In genomic region chr2:122313536-122313935, GRCm38 (mm10) we compare ENCODE assay signal across 7 mouse cellular contexts. TPM values are rescaled to one million over a fixed set of nuclear protein-coding genes. Genes with fewer than 3 reads are reported as not detected.
DNase-seq lines count a peak whose midpoint lies in the region; ATAC-seq and TF ChIP-seq lines count a peak whose summit lies in the region.

Duoxa1 (minus strand) TSS chr2:122313730.

- no peak for TF ChIP-seq POLR2A in limb, embryonic 14.5 days (IDR thresholded peaks at IDR 0.05; ENCODE audit: borderline replicate concordance, extremely low read depth, insufficient read depth, insufficient read length)
- TF ChIP-seq POLR2A in small intestine, adult 2 months (IDR thresholded peaks at IDR 0.05; ENCODE audit: low read depth, low read length): no peak

- WGBS in forebrain, embryonic 15.5 days: 2% methylated on average over 24 of the region's 24 CpGs
- WGBS in limb, embryonic 14.5 days: under 1% methylated on average over 24 of the region's 24 CpGs
- 6% methylated on average over 24 of the region's 24 CpGs for WGBS in small intestine, adult 2 months

- no peaks in the 10 kb centered on the region for H3K36me3 ChIP-seq in megakaryocyte, embryonic 14.5 days (replicated peaks; ENCODE audit: low read length)
- no peaks in the 10 kb centered on the region for H3K36me3 ChIP-seq in forebrain, embryonic 15.5 days
- H3K36me3 ChIP-seq in limb, embryonic 14.5 days (ENCODE audit: control insufficient read depth, insufficient read depth, low read length): no peaks in the 10 kb centered on the region
- no peaks in the 10 kb centered on the region for H3K36me3 ChIP-seq in small intestine, adult 2 months (ENCODE audit: control insufficient read depth, insufficient read depth, low read length)

- no peak for ATAC-seq in megakaryocyte, adult 5-6 weeks (ENCODE audit: poor library complexity, severe bottlenecking)
- ATAC-seq in forebrain, embryonic 15.5 days (replicated peaks): 0 out of 2 replicates have a peak, but pooled peaks have one; percentile 41
- no peak; the same call in 1 of the 2 replicates for ATAC-seq in limb, embryonic 14.5 days (ENCODE audit: low FRiP score, low read depth)

- no peaks in the 10 kb centered on the region for H3K9me3 ChIP-seq in megakaryocyte, embryonic 14.5 days
- H3K9me3 ChIP-seq in forebrain, embryonic 15.5 days: no peaks in the 10 kb centered on the region
- H3K9me3 ChIP-seq in limb, embryonic 14.5 days (ENCODE audit: control insufficient read depth, low read length): no peaks in the 10 kb centered on the region

- no peak for TF ChIP-seq CTCF in small intestine, adult 2 months (IDR thresholded peaks at IDR 0.05; ENCODE audit: extremely low read depth, insufficient read length, insufficient replicate concordance, low read depth, low read length)

- H3K9ac ChIP-seq in forebrain, embryonic 15.5 days (replicated peaks): no peak within 1 kb of the TSS
- H3K9ac ChIP-seq in limb, embryonic 14.5 days (ENCODE audit: low read depth, low read length, severe bottlenecking): no peak within 1 kb of the TSS

- peaks cover 90% of the 10 kb centered on the region for H3K27me3 ChIP-seq in megakaryocyte, embryonic 14.5 days (replicated peaks)
- peaks cover 39% of the 10 kb centered on the region for H3K27me3 ChIP-seq in forebrain, embryonic 15.5 days
- peaks cover 41% of the 10 kb centered on the region for H3K27me3 ChIP-seq in limb, embryonic 14.5 days (ENCODE audit: control insufficient read depth, insufficient read depth, low read length)
- peaks cover 5% of the 10 kb centered on the region; the same call in 1 of the 2 replicates for H3K27me3 ChIP-seq in small intestine, adult 2 months (ENCODE audit: control insufficient read depth, insufficient read depth, low read length)

- H3K4me3 ChIP-seq in megakaryocyte, embryonic 14.5 days (replicated peaks): peak within 1 kb of the TSS; percentile 81
- peak within 1 kb of the TSS; percentile 25 for H3K4me3 ChIP-seq in forebrain, embryonic 15.5 days
- H3K4me3 ChIP-seq in limb, embryonic 14.5 days (replicated peaks; ENCODE audit: low read length): peak within 1 kb of the TSS; percentile 26
- peak within 1 kb of the TSS; percentile 57 for H3K4me3 ChIP-seq in small intestine, adult 2 months (ENCODE audit: low read depth, low read length)

- peak within 1 kb of the TSS; percentile 39 for H3K4me2 ChIP-seq in forebrain, embryonic 15.5 days (replicated peaks)
- H3K4me2 ChIP-seq in limb, embryonic 14.5 days (replicated peaks; ENCODE audit: low read depth, low read length, severe bottlenecking): peak within 1 kb of the TSS; percentile 43

- no peak within 1 kb of the TSS for H3K27ac ChIP-seq in forebrain, embryonic 15.5 days (replicated peaks)
- H3K27ac ChIP-seq in limb, embryonic 14.5 days (replicated peaks; ENCODE audit: low read depth, low read length): no peak within 1 kb of the TSS
- H3K27ac ChIP-seq in small intestine, adult 2 months (ENCODE audit: insufficient read depth, low read depth, low read length): no peak within 1 kb of the TSS

- peaks cover 19% of the 10 kb centered on the region for H3K4me1 ChIP-seq in megakaryocyte, embryonic 14.5 days
- peaks cover 12% of the 10 kb centered on the region for H3K4me1 ChIP-seq in forebrain, embryonic 15.5 days
- 0 out of 2 replicates have a peak, but pooled peaks cover 3% of the 10 kb centered on the region for H3K4me1 ChIP-seq in limb, embryonic 14.5 days (ENCODE audit: control insufficient read depth, insufficient read depth, low read length)
- peaks cover 7% of the 10 kb centered on the region for H3K4me1 ChIP-seq in small intestine, adult 2 months (ENCODE audit: control insufficient read depth, insufficient read depth, insufficient read length, low read length)

- DNase-seq in limb, embryonic 14.5 days (ENCODE audit: low spot score): no peak
- DNase-seq in layer of hippocampus, adult 18-20 months (ENCODE audit: low spot score in 2 of 2): no peak
- no peak for DNase-seq in embryo, embryonic 11 days

RNA-seq across cellular contexts. Expression of gene Duoxa1, which starts in this region (rescaled TPM):
- polyA plus RNA-seq in megakaryocyte, embryonic 14.5 days (2012; ENCODE audit: insufficient read depth, low replicate concordance): not detected in 2 replicates
- not detected in 2 replicates for total RNA-seq in megakaryocyte, adult 5-6 weeks (2015)
- total RNA-seq in megakaryocyte, adult 5-6 weeks (2017): not detected in 2 replicates
- polyA plus RNA-seq in forebrain, embryonic 15.5 days (2015; fragmentation: Nextera tagmentation; extraction: Ambion mirVana): not detected in 2 replicates
- polyA plus RNA-seq in limb, embryonic 14.5 days (2012; rRNA removed): 6.9 and 9.1 TPM in 2 replicates
- 7.9 and 10.3 TPM in 2 replicates for polyA plus RNA-seq in limb, embryonic 14.5 days (2014; fragmentation: Nextera tagmentation; extraction: Ambion mirVana)
- polyA plus RNA-seq in small intestine, adult 2 months (2012; rRNA removed): 0.08 and 0.66 TPM in 2 replicates
- total RNA-seq in layer of hippocampus, adult 18-20 months (2021): under 1 TPM in 1 of 2 experiments, not detected in 1; 0.33 TPM

Comparison
In these comparisons a context has a peak if more than half of its experiments do, and no peak if none do; other contexts are left out.
1. Peak in ATAC-seq, H3K4me3 ChIP-seq and H3K4me2 ChIP-seq in forebrain, embryonic 15.5 days; RNA of the gene not detected or under 1 TPM.
2. H3K4me3 ChIP-seq: peak in every context shown above with its lines; median percentile 81 in megakaryocyte, embryonic 14.5 days; 57 in small intestine, adult 2 months; 26 in limb, embryonic 14.5 days; 25 in forebrain, embryonic 15.5 days.